Mouse (Mus musculus): ENCODE data around the gene Golph3l.

- no peak for TF ChIP-seq POLR2A (IDR thresholded peaks at IDR 0.05; ENCODE audit: insufficient read depth, low read length)
- TF ChIP-seq CTCF (IDR thresholded peaks at IDR 0.05; ENCODE audit: low read depth, low read length), result no peak
These were observed 75.4 kb downstream of the Golph3l start for GRCm38 (mm10) chr3:95663969-95664608.
